Mouse (Mus musculus) embryonic facial prominence, embryonic 12.5 days (tissue): ENCODE measurements at regions not wholly inside any gene's neighbourhood (a gene's known extent, or its start where the extent isn't known, plus 50 kb on each side); places are given as distances from the start of the nearest gene placed in this dataset.

ENCODE experiments used
- ATAC-seq: fragments of 200-750 bp; cut with Nextera tagmentation; 2 replicates; pipeline ENCODE4 v1.8.0; 2017; ENCODE audit not compliant: insufficient number of reproducible peaks, insufficient read depth, low FRiP score, low TSS enrichment
- H3K27ac ChIP-seq: fragments of 300-500 bp; sonication (generic); 2 replicates; pipeline ENCODE4 v1.5.1; 2016; ENCODE audit warnings: mild to moderate bottlenecking
- H3K27me3 ChIP-seq: fragments of 300-500 bp; sonication (generic); 2 replicates; pipeline ENCODE4 v1.6.1; 2016; ENCODE audit warnings: mild to moderate bottlenecking, moderate library complexity
- H3K36me3 ChIP-seq: fragments of 300-500 bp; sonication (generic); 2 replicates; pipeline ENCODE4 v1.6.1; 2016; ENCODE audit warnings: mild to moderate bottlenecking
- H3K4me1 ChIP-seq: fragments of 300-500 bp; sonication (generic); 2 replicates; pipeline ENCODE4 v1.6.1; 2016
- H3K4me2 ChIP-seq: fragments of 300-500 bp; sonication (generic); replicated peaks from 2 replicates; pipeline ENCODE4 v1.6.1; 2016; ENCODE audit warnings: mild to moderate bottlenecking, moderate library complexity
- H3K4me3 ChIP-seq: fragments of 300-500 bp; sonication (generic); 2 replicates; pipeline ENCODE4 v1.5.1; 2016; ENCODE audit warnings: mild to moderate bottlenecking
- H3K9ac ChIP-seq: fragments of 300-500 bp; sonication (generic); 2 replicates; pipeline ENCODE4 v1.6.1; 2016; ENCODE audit warnings: mild to moderate bottlenecking, moderate library complexity
- H3K9me3 ChIP-seq: fragments of 300-500 bp; sonication (generic); 2 replicates; pipeline ENCODE4 v1.6.1; 2016; ENCODE audit warnings: mild to moderate bottlenecking, moderate library complexity
- whole genome bisulfite sequencing: fragments of 180-500 bp; shearing (Covaris S2); methylation state at CpG from one replicate; pipeline ENCODE4 v1.1.7; 2016; 5-methylcytosine and 5-hydroxymethylcytosine counted together

DNA sequence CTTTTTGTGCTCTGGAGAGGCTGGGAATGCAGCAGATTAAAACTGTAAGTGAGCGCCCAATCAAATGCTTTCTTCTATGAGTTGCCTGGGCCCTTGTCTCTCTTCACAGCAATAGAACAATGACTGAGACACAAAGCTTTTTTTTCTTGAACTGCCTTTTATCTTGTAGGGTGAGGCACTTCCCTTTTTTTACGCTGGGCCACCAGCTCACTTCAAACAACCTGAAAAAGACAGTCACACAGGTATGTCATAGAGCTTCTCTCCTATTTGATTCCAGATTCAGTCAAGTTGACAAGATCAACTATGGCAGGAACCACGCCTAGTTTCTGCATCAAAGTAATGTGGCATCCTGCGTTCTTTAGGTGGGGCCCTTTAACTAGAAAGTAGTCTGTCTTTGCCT, 246.2 kb upstream of the Lyplal1 start:
- Histone ChIP-seq H3K9ac (no peak overlapping the region), H3K4me2 (no peak overlapping the region), H3K27ac (no peak overlapping the region), H3K4me1 (no peaks in the 10 kb centered on the region), H3K4me3 (no peak overlapping the region), H3K36me3 (no peaks in the 10 kb centered on the region), H3K9me3 (no peaks in the 10 kb centered on the region), H3K27me3 (no peaks in the 10 kb centered on the region)
- no peak for ATAC-seq
- WGBS: 89% methylated on average over 4 of the region's 4 CpGs

DNA sequence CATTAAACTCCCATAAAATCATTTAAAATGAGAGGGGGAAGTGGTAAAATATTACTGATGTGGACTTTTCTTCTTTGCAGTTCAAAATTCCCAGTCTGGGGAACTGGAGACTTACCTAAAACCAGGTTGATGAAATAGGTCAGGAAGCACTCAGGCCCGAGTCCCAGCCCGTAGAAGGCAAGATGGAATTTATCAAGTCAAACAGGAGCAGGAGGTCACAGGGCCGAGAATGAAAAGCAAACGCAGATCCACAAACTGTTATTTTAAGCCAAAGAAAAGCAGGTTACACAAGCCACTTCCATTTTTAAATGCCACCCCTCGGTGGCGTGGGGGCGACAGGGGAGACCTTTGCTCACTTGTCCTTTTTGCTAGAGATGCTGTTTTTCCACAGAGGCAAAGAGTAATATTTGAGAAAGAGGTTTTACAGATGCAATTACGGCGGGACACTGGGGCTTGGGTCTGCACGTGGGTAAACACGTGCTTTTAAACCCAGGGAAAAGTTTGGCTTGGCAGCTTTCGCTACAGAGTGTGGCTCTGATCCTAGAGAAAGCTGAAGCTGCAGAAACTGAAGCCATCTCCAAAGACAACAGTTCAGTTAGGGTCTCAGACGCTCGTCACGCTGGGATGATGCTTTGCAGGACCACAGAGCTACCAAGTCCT, 241.0 kb upstream of the Lyplal1 start:
- peak overlapping the region; percentile 7; the same call in 1 of the 2 replicates for H3K4me2 ChIP-seq
- no peaks in the 10 kb centered on the region for H3K9me3 ChIP-seq
- WGBS: 26% methylated on average over 15 of the region's 15 CpGs

DNA sequence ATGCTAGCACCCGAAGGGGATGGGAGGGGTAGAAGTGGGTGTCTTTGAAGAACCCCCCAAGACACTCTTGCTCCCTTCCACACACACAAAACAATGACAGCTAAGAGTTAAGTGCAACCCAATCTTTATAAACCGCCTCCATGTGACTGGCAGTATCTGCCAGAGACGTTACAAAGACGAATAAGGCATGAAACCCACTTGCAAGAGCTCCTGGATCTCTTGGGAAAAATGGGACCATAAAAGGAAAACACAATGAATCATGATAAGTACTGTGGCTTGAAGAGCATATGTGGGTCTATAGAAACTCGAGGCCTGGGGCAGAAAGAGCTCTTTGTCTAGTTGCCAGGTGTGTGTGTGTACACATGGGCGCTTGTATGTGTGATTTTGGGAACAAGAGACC, 237.6 kb upstream of the Lyplal1 start:
- Histone ChIP-seq H3K4me2 (no peak overlapping the region), H3K36me3 (no peaks in the 10 kb centered on the region), H3K9me3 (no peaks in the 10 kb centered on the region), H3K4me3 (no peak overlapping the region), H3K9ac (no peak overlapping the region), H3K27me3 (no peaks in the 10 kb centered on the region), H3K27ac (no peak overlapping the region), H3K4me1 (no peaks in the 10 kb centered on the region; the same call in 1 of the 2 replicates)
- no peak for ATAC-seq
- 52% methylated on average over 6 of the region's 6 CpGs for WGBS

More for the DNA sequence above, 241.0 kb upstream of the Lyplal1 start:
- Histone ChIP-seq H3K4me1 (no peaks in the 10 kb centered on the region; the same call in 1 of the 2 replicates), H3K36me3 (no peaks in the 10 kb centered on the region), H3K9ac (no peak overlapping the region), H3K27me3 (no peaks in the 10 kb centered on the region), H3K4me3 (no peak overlapping the region), H3K27ac (no peak overlapping the region)
- ATAC-seq: 0 out of 2 replicates have a peak, but pooled peaks have one; percentile 41

- H3K9me3 ChIP-seq: no peaks in the 10 kb centered on the region
- H3K27me3 ChIP-seq: no peaks in the 10 kb centered on the region
- H3K4me3 ChIP-seq: no peak overlapping the region
- no peak overlapping the region for H3K4me2 ChIP-seq
- H3K9ac ChIP-seq: no peak overlapping the region
- no peaks in the 10 kb centered on the region; the same call in 1 of the 2 replicates for H3K4me1 ChIP-seq
- H3K27ac ChIP-seq: no peak overlapping the region
- H3K36me3 ChIP-seq: no peaks in the 10 kb centered on the region
- no peak for ATAC-seq
Measured at GRCm38 (mm10) chr1:186354072-186354471, 237.0 kb upstream of the Lyplal1 start.

GRCm38 (mm10) chr1:186350381-186350780, 233.3 kb upstream of the Lyplal1 start:
- H3K4me3 ChIP-seq: no peak overlapping the region
- H3K36me3 ChIP-seq: no peaks in the 10 kb centered on the region
- H3K27me3 ChIP-seq: no peaks in the 10 kb centered on the region
- ATAC-seq: no peak
- no peak overlapping the region for H3K27ac ChIP-seq
- no peak overlapping the region for H3K9ac ChIP-seq
- H3K4me1 ChIP-seq: no peaks in the 10 kb centered on the region
- 83% methylated on average over 4 of the region's 4 CpGs for WGBS
- H3K4me2 ChIP-seq: no peak overlapping the region
- H3K9me3 ChIP-seq: no peaks in the 10 kb centered on the region

- no peak overlapping the region for H3K27ac ChIP-seq
- no peaks in the 10 kb centered on the region for H3K4me1 ChIP-seq
- no peaks in the 10 kb centered on the region for H3K36me3 ChIP-seq
- no peaks in the 10 kb centered on the region for H3K27me3 ChIP-seq
- no peak for ATAC-seq
- no peak overlapping the region for H3K9ac ChIP-seq
- H3K4me3 ChIP-seq: no peak overlapping the region
- H3K4me2 ChIP-seq: no peak overlapping the region
- WGBS: 81% methylated on average over 2 of the region's 2 CpGs
- no peaks in the 10 kb centered on the region for H3K9me3 ChIP-seq
Measured at GRCm38 (mm10) chr1:186349966-186350365, 232.9 kb upstream of the Lyplal1 start.

- H3K36me3 ChIP-seq: no peaks in the 10 kb centered on the region
- H3K27me3 ChIP-seq: no peaks in the 10 kb centered on the region
- H3K4me2 ChIP-seq: no peak overlapping the region
- ATAC-seq: no peak
- H3K9ac ChIP-seq: no peak overlapping the region
- no peaks in the 10 kb centered on the region for H3K4me1 ChIP-seq
- H3K9me3 ChIP-seq: no peaks in the 10 kb centered on the region
- WGBS: 84% methylated on average over 14 of the region's 14 CpGs
- no peak overlapping the region for H3K4me3 ChIP-seq
- no peak overlapping the region for H3K27ac ChIP-seq
Measured at GRCm38 (mm10) chr1:186347413-186348147, 230.5 kb upstream of the Lyplal1 start.

DNA sequence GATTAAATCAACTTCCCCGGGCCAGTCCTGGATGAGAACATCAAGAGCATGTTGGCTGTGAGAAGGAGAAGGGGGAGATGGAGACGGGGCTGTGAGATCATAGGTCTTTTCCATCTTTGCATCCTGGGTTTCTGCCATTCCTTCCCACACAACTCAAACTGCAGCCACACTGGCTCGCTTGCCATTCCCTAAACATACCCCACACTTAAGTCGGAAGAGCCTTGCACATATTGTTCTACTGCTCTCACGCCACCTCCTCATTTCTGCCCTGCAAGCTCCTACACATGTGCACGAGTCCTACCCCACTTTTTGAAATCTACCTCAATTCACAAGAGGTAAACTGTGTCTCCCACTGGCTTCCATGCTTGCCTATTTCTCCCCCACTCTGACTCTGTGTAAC, 228.3 kb upstream of the Lyplal1 start:
- Histone ChIP-seq H3K36me3 (no peaks in the 10 kb centered on the region), H3K4me3 (no peak overlapping the region), H3K9me3 (no peaks in the 10 kb centered on the region), H3K27me3 (no peaks in the 10 kb centered on the region), H3K9ac (no peak overlapping the region), H3K27ac (no peak overlapping the region), H3K4me1 (no peaks in the 10 kb centered on the region), H3K4me2 (no peak overlapping the region)
- ATAC-seq: no peak
- 88% methylated on average over 6 of the region's 6 CpGs for WGBS

- H3K27me3 ChIP-seq: no peaks in the 10 kb centered on the region
- no peaks in the 10 kb centered on the region for H3K9me3 ChIP-seq
- no peaks in the 10 kb centered on the region for H3K4me1 ChIP-seq
- H3K9ac ChIP-seq: no peak overlapping the region
- ATAC-seq: no peak
- 34% methylated on average over 2 of the region's 2 CpGs for WGBS
- H3K36me3 ChIP-seq: no peaks in the 10 kb centered on the region
- H3K4me3 ChIP-seq: no peak overlapping the region
- H3K4me2 ChIP-seq: no peak overlapping the region
- no peak overlapping the region for H3K27ac ChIP-seq
Measured at GRCm38 (mm10) chr1:186342931-186343506, 225.9 kb upstream of the Lyplal1 start.

GRCm38 (mm10) chr1:186342391-186342790, 225.3 kb upstream of the Lyplal1 start:
- WGBS: 88% methylated on average over 1 of the region's 1 CpGs
- H3K36me3 ChIP-seq: no peaks in the 10 kb centered on the region
- H3K9ac ChIP-seq: no peak overlapping the region
- H3K4me3 ChIP-seq: no peak overlapping the region
- H3K9me3 ChIP-seq: no peaks in the 10 kb centered on the region
- ATAC-seq: no peak
- H3K27me3 ChIP-seq: no peaks in the 10 kb centered on the region
- no peaks in the 10 kb centered on the region for H3K4me1 ChIP-seq
- H3K4me2 ChIP-seq: no peak overlapping the region
- no peak overlapping the region for H3K27ac ChIP-seq

GRCm38 (mm10) chr1:186341878-186342277, 224.8 kb upstream of the Lyplal1 start:
- H3K9ac ChIP-seq: no peak overlapping the region
- WGBS: 80% methylated on average over 3 of the region's 3 CpGs

GRCm38 (mm10) chr1:186340701-186341100, 223.6 kb upstream of the Lyplal1 start:
- H3K27ac ChIP-seq: no peak overlapping the region
- H3K9me3 ChIP-seq: no peaks in the 10 kb centered on the region
- H3K4me2 ChIP-seq: no peak overlapping the region
- H3K9ac ChIP-seq: no peak overlapping the region
- H3K36me3 ChIP-seq: no peaks in the 10 kb centered on the region
- H3K4me3 ChIP-seq: no peak overlapping the region
- no peak for ATAC-seq
- no peaks in the 10 kb centered on the region for H3K27me3 ChIP-seq
- H3K4me1 ChIP-seq: no peaks in the 10 kb centered on the region
- WGBS: 81% methylated on average over 3 of the region's 3 CpGs

More at GRCm38 (mm10) chr1:186341878-186342277, 224.8 kb upstream of the Lyplal1 start:
- ATAC-seq: no peak
- Histone ChIP-seq H3K36me3 (no peaks in the 10 kb centered on the region), H3K4me3 (no peak overlapping the region), H3K27ac (no peak overlapping the region), H3K4me2 (no peak overlapping the region), H3K9me3 (no peaks in the 10 kb centered on the region), H3K4me1 (no peaks in the 10 kb centered on the region), H3K27me3 (no peaks in the 10 kb centered on the region)
